Mouse (Mus musculus) cortical plate, adult 2 months (tissue): ENCODE data around the gene Sirt2.

Source experiments
- CTCF ChIP-seq: fragments of 200-500 bp; IDR thresholded peaks from 2 replicates; pipeline ENCODE4 v1.5.1; 2011; ENCODE audit warnings: mild to moderate bottlenecking, control low read depth, low read length; ENCODE audit not compliant: insufficient read depth; ENCODE audit errors: extremely low read depth
- POLR2A ChIP-seq: fragments of 200-500 bp; IDR thresholded peaks from 2 replicates; pipeline ENCODE4 v1.6.1; 2011; ENCODE audit warnings: mild to moderate bottlenecking, low read length, control low read depth; ENCODE audit not compliant: insufficient read depth; ENCODE audit errors: extremely low read depth

GRCm38 (mm10) chr7:28770309-28770708 lies 3.8 kb downstream of the Sirt2 start:
- no peak for TF ChIP-seq CTCF
- TF ChIP-seq POLR2A: no peak
